Mouse (Mus musculus) G1E-ER4 (cell line): ENCODE results near the gene Tbxas1. TPM values are rescaled to one million over a fixed set of nuclear protein-coding genes. Genes with fewer than 3 reads are reported as not detected.

ENCODE experiments used
- GATA1 ChIP-seq: IDR thresholded peaks from one replicate; pipeline ENCODE4 v1.8.0; 2012; ENCODE audit warnings: low read length, inconsistent platforms
- polyA plus RNA-seq: library from polyadenylated mRNA; stranded (reverse); fragments of >175 nt; gene quantifications from 2 replicates; pipeline ENCODE4 v1.2.3, GENCODE M21; 2012

The Tbxas1 gene
- 0.03 and 0.18 TPM in 2 replicates for polyA plus RNA-seq

DNA sequence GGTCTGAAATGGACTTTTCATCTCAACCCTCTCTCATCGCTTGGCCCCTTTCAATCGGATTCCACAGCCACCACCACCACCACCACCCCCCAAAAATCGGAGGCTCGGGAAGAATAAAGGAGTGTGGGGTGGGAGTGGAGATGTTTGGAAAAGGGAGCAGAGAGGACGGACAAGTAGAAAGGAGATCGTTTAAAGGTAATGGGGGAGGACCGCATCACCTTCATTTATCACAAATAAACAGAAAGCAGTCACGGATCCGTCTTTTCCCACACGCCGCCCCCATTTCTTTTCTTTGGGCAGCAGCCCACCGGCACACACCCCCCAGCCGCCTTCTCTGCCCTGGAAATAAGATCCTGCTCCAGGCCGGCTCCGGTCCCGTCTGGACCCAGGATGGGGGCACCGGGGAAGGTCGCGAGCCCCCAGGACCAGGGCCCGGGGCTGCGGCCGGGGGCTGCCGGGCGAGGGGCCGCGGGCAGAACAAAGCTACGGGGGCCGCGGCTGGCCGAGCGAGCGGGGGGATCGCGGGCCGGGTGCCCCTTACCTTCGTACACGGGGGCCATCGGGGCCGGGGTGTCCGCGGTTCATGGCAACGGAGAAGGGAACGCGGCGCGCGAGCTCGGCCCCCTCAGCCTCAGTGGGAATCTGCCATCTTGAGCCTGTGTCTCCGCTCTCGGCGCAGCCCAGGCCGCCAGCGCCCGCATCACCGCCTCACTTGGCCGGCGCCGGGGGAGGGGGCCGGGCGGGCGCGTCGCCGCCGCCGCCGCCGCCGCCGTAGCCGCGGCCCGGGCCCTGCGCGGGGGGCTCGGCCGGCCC lies at the start of gene Tbxas1:
Gene Tbxas1 (plus strand): TSS at position 147 of the 813 bp plus-strand sequence.
- TF ChIP-seq GATA1, result no peak

DNA sequence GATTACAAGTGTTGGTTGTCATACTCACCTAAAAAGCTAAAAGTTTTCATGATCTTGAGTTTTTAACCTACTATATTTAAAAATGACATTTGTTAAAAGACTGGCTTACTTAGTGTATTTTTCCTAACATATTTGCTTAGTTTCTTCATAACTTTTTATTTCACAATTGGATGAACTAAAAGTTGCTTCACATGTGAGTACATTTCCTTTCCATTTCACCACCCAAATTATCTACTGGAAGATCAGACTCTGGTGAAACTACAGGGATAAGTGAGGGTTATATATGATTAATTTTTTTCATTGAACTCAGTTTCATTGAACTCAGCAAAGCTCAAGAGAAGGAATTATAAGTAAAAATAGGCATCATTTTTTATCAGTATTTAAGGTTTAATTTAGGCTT lies 49.3 kb upstream of the Tbxas1 start:
- TF ChIP-seq GATA1, result no peak

- TF ChIP-seq GATA1, result no peak
Measured at GRCm38 (mm10) chr6:38826857-38827256, 48.3 kb upstream of the Tbxas1 start.

DNA sequence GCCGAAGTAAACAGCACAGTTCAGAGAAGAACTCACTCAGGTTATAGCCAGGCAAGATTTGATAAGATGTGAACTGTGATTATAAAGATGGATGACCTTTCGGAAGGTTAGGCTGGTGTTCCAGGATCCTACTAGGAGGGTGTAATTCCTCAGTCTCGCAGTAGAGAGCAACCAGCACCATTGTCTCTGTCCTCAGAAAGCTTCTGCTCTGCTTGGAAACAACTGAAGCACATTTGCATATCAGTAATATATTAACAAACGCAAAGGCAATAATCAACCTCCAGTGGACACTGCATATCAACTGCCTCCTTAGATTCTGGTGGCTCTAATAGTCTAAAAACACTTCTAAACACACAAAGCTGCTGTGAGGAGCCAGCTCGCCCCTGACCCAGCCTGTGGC lies 47.8 kb upstream of the Tbxas1 start:
- no peak for TF ChIP-seq GATA1

- no peak for TF ChIP-seq GATA1
Measured at GRCm38 (mm10) chr6:38828211-38828610, 47.0 kb upstream of the Tbxas1 start.

GRCm38 (mm10) chr6:38829452-38829851 lies 45.8 kb upstream of the Tbxas1 start:
- no peak for TF ChIP-seq GATA1

DNA sequence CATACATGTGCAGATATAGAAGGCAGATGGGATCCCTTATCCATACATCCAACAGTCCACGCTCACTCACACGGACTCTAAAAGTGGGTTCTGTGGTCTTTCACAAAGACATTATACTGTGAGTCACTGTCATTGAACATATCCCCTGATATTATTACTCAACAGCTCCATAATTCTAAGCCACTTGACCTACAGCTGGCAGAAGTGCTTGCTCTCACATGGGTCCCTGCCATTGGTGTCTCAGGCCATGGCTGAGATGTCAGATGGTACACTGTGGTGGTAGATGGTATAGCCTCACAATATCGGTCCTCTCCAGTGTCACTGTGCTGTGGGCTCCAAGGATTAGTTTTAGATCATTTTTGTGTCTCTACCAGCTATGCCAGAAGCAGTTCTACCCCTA lies 41.5 kb upstream of the Tbxas1 start:
- TF ChIP-seq GATA1, result no peak

- no peak for TF ChIP-seq GATA1
Measured at GRCm38 (mm10) chr6:38834727-38835126, 40.5 kb upstream of the Tbxas1 start.

DNA sequence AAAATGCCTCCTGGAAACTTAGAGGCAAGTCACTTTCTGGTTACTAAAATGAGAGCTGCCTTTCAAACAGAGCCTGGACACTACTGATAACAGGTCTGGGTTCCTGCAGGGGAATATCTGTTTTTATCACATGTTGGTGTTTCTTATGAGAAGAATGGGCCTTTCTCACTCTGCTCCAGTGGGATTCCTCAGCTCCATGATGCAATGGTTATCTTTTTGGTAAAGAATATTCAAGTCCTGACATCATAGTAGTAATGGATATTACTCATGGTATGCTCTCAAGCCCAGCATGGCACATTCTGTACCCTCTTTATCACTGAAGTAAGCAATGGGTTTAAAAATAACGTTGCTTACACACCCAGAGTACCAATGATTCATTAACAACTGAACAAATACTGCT lies 40.0 kb upstream of the Tbxas1 start:
- TF ChIP-seq GATA1, result peak; percentile 70

DNA sequence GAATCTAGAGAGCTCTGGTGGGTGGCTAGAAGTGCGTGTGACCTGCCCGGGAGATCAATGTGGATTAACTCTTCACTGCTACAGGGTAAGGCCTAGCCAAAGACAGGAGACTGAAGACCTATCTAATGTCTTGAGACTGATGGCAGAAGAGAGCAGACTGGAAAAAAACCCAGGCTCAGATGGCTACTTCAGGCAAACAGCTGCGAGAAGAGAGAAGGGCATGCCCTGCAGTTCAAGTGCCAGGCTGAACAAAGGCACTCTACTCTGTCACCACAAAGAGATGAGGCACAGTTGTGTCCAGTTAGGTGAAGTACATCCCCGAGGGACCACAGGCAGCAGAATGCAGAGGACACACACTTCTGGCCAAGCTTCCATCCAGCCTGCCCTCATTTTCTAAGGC lies 37.1 kb upstream of the Tbxas1 start:
- no peak for TF ChIP-seq GATA1

DNA sequence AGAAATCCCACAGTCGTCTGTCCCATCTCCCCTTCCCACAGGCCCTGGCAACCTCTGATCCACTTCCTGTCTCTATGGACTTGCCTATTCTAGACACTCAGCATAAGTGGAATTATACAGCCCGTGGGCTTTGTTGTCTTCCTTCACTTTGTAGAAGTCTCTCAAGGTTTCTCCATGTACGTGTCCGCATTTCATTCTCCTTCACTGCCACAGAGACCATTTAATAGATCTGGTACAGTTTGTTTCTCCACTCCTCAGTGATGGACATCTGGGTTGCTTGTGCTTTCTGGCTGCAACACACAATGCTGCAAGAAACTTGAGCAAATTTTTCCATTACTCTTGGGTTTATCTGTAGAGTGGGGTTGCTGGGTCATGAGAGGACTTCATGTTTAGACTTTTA lies 35.3 kb upstream of the Tbxas1 start:
- TF ChIP-seq GATA1, result no peak

DNA sequence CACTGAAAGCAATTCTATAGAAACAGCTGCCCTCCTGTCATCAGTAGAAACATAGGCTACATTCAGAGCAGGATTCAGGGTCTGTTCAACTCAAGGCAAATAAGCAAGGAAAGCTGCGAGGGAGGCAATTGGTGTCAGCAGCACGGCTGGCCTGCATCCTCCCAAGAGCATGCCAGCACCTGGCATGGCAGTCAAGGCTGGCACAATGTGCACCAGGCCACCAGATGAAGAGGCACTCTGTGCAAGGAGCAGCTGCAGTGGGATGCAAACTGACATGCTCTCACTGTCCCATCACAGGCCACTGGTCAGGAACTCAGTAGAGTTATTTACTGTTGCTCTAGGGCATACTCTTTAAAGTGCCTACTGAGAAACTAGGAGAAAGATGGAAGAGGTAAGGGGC lies 34.8 kb upstream of the Tbxas1 start:
- no peak for TF ChIP-seq GATA1

DNA sequence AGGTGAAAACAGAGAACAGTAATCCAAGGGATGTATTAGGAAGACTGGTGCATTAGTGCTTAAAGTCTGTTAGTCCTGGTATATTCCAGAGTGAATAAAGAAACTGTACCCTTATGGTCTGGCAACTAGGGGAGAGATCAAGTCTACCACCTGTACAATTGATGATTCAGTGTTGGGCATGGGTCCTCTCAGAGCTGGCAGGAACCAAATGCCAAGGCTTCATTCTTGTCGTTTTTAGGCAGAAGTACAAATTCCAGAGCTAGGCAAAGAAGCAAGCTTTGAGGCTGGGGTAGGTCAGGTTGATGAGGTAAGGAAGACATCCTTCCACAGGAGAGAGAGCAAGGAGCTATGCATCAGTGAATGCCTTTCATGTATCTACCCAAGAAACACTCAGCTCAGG lies 34.4 kb upstream of the Tbxas1 start:
- no peak for TF ChIP-seq GATA1

DNA sequence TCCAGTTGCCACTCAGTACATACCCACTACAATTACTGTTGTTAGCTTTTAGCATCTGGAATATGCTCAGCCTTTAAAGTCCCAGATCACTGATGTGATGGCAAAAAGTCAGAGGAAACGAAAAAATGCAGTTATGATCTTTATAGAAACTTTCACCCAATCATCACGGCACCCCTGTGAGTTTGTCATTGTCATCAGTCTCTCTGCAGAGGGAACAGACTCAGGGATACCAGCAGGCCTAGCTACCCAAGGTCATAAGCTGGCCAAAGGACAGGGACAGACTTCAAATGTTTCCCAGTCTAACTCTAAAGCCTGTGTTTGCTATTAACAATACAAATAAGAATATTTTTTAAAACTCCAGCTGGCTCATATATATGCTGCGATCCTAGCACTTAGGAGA lies 33.7 kb upstream of the Tbxas1 start:
- TF ChIP-seq GATA1, result no peak

GRCm38 (mm10) chr6:38845117-38845516 lies 30.1 kb upstream of the Tbxas1 start:
- TF ChIP-seq GATA1, result no peak

DNA sequence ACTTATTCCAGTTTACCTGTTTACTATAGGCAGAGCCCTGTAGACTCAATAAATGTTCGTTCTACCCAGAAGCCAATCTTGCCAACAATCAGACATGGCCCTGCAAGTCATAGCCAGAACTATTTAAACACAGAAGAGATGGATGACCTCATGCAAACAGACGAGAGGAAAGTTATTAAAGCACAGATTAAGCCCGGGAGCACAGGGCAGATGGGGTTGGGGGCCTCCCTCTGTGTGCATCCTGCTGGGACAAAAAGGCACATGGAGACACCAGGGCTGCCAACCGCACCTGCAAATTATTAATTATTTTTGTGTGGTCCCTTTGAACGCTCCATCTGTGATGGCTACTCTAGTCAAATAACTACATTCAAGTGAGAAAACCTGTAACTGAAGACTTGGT lies 29.3 kb upstream of the Tbxas1 start:
- TF ChIP-seq GATA1, result no peak
